Mouse (Mus musculus): ENCODE results near the gene Gmfg.

Gmfg gene

DNA sequence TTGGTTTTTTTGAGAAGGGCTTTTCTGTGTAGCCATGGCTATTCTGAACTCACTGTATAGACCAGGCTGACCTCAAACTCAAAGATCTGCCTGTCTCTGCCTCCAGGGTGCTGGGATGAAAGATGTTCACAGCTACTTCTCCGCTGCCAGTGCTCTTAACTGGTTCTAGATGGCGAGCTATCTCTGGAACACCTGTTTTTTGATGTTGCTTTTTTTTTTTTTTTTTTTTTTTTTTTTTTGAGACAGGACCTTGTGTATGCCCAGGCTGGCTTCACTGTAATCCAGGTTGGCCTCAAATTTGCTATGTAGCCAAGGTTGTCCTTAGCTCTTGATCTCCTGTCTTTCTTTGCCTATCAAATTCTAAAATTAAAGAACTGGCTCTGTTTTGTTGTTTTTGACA lies 1.5 kb downstream of the Gmfg start:
- DNase-seq, result no peak

- peak; percentile 23 for DNase-seq
Measured at GRCm38 (mm10) chr7:28440739-28441138, 3.5 kb downstream of the Gmfg start.

DNA sequence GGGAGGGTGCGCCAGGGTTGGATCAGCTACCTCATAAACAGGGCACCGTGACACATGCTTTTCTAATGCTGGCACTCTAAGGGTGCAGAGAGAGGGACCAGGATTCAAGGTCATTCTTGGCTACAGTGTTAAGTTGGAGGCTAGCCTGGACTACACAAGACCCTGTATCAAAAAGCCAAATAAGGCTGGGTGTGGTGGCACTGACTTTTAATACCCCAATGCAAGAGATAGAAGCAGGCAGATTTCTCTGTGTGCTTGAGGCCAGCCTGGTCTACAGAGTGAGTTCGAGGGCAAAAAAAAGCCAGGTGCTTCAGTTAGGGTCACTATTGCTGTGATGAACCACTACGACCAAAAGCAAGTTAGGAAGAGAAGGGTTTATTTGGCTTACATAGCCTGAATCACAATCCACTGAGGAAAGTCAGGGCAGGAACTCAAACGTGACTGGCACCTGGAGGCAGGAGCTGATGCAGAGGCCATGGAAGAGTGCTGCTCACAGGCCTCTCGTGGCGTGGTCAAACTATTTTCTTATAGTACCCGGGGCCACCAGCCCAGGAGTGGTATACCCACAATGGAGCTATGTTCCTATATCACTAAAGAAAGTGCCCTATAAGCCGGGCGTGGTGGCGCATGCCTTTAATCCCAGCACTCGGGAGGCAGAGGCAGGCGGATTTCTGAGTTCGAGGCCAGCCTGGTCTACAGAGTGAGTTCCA lies 4.7 kb downstream of the Gmfg start:
- no peak for DNase-seq

GRCm38 (mm10) chr7:28442688-28443087 lies 5.4 kb downstream of the Gmfg start:
- DNase-seq, result no peak

- no peak for DNase-seq
Measured at GRCm38 (mm10) chr7:28444344-28444974, 7.2 kb downstream of the Gmfg start.

DNA sequence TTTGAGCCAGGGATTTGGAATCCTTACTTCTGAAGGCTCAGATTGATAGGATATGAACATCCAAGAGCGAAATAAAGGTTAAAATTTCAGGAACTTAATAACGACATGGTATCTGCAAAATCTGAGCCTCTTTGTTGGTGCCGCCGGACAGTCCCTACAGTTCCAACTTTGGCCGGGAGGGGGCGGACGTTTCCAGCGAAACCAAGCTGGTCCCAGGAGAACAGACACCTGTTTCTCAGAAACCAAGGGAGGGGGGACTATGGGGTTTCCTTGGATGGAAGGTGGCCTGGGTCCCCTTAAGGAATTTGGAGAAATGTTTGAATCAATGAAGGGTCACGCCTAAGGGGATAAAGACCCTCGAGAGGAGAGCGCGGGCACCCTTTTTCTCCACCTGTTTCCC lies 9.2 kb downstream of the Gmfg start:
- DNase-seq, result peak; percentile 87

DNA sequence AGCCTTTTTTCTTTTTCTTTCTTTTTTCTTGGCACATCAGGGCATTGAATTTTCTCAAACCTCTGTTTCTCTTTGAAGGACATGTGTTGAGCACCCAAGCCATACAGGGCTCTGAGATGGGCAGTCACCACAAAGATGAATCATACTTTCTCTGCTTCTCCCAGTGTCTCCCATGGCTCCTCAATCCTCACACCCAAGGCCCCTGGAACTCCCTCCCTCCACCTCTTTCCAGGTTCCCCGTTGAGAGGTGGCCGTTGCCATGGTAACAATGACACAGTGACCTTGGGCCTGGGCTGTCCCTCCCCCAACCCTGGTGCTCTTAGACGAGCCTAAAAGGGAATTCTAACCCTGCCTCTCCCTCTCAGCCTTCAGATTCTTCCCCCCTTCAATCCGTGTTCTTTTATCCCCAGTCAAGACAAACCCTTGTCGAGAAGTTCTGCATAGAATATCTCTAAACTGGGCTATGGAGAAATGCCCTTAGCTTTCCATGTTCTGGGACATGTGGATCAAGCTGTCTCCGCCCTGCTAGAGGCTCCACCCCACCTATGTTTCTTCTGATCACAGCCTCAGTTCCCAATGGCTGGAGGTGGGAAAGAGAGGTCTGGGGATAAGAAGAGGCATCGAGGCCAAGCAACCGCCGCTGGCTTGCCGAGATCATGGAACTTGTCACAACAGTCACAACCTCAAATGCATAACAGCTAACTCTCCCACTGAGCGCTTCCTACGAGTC lies 10.0 kb downstream of the Gmfg start:
- DNase-seq, result peak; percentile 24

GRCm38 (mm10) chr7:28447865-28448820 lies 10.9 kb downstream of the Gmfg start:
- DNase-seq, result no peak

DNA sequence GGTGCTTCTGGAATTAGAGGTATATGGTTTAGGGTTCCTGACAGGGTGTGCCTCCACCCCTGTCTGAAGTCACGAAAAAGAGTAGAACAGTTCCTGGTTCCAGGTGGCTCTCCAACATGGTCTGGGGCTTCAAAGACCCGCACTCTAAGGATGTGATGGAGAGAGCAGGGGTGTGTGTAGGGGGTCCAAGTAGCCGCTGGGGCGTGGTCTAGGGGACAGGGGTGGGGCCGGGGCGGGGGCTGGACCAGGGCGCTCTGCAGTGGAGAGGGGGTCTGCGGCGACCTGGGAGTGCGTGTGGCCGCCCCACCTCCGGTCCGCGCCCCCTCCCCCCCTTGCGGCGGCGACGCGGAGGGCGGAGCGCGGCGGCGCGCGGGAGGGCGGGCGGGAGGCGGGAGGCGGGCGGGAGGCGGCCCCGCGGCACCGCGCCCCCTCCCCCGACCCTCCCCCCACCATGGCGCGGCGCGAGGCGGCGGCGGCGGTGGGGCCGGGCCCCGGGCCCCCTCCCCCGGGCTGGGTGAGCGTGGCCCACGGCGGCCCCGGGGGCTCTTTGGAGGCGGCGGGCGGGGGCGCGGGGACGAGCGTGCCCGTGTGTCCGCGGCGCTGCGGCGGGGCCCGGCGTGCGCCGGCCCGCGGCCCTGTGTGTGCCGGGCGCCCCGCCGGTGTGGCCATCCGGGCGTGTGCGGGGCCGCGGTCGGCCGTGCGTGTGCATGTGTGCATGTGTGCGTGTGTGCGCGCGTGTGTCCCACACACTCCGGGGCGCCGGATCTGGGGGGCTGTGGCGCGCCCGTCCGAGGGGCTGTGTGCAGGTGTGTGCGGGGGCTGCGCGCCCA lies 14.5 kb downstream of the Gmfg start, which contains the start of gene Lrfn1:
Gene Lrfn1, plus strand, starts transcription at position 450 of the 830 bp plus-strand sequence.
- DNase-seq, result no peak

GRCm38 (mm10) chr7:28452361-28453005 lies 15.2 kb downstream of the Gmfg start:
- DNase-seq, result no peak

- DNase-seq, result no peak
Measured at GRCm38 (mm10) chr7:28460361-28460760, 23.1 kb downstream of the Gmfg start.

DNA sequence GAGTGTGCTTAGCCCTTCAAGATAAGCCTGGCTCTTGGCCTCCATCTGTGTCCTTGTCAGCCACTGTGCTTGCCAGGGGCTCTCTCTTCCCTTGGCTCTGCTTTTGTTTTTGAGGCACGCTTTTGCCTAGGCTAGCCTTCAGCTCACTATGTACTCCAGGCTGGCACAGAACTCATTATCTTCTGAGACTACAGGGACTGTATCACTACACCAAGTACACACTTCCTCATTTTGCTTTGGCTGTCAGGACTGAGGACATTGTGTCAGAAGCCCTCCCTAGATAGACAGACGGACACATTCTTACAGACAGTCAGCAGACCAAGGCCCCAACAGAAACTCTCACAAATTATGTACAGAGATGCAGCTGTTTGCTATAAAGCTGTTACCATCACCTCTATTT lies 25.5 kb downstream of the Gmfg start:
- no peak for DNase-seq

DNA sequence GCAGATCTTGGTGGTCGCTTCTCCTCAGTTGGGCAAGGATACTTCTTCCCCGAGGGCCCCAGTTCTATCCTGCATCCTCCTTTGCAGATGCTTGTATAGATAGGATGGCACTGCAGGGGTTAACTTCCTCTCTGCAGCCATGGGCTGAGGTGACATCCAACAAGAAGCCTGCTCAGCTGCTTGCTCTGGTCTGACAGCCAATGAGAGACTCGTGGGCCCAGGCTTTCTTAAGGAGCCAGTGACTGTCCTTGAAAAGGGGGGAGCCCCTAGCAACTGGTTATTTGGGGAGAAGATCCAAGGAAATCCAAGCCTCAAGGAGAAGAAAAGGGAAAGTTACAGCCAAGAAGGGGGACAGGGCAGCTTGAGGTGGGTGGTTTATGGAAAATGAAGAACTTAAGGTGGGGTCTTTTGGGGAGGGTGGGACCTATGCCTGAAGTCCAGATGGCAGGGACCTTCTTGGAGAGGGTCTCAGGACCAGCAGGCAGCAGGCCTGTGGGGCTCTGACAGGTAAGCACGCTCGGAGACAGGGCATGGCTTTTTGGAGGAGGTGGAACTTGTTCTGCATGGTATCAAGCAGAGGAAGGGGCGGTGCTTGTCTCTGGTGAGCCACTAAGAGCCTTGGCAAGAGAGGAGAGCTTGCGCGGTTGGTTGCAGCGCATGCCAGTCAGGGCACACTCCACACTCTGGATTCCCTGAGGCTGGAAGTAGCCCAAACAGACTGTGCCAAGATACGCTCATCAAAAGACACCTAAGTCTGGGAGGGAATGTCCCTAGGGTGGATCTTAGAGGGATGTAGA lies 27.4 kb downstream of the Gmfg start:
- DNase-seq, result peak; percentile 65

DNA sequence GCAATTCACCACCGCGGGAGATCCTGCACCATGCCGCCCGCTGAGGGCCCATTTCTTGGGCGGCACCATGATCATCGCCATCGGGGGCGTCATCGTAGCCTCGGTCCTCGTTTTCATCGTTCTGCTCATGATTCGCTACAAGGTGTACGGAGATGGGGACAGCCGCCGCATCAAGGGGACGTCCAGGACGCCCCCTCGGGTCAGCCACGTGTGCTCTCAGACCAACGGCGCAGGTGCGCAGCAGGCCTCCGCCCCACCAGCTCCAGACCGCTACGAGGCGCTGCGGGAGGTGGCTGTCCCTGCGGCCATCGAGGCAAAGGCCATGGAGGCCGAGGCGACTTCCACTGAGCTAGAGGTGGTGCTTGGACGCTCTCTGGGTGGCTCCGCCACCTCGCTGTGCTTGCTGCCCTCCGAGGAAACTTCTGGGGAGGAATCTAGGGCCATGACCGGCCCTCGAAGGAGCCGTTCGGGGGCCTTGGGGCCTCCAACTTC lies 29.5 kb downstream of the Gmfg start:
- DNase-seq, result no peak

- peak; percentile 71 for DNase-seq
Measured at GRCm38 (mm10) chr7:28467213-28467751, 30.0 kb downstream of the Gmfg start.

DNA sequence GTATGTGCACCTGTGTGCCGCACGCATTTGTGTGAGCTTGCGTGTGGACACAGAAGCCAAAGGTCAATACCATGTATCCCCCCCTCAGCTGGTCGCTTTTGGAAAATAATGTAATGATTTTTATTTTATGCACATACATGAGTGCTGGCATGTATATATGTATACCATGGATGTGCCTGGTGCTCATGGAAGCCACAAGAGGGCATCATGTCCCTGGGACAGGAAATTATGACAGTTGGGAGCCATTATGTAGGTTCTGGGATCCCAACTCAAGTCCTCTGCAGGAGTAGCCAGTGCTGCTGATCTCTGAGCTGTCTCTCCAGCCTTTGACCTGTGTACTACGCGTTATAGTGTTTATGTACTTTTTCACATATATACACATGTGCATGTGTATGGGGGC lies 38.9 kb downstream of the Gmfg start:
- DNase-seq, result no peak

- DNase-seq, result no peak
Measured at GRCm38 (mm10) chr7:28477363-28477762, 40.1 kb downstream of the Gmfg start.

DNA sequence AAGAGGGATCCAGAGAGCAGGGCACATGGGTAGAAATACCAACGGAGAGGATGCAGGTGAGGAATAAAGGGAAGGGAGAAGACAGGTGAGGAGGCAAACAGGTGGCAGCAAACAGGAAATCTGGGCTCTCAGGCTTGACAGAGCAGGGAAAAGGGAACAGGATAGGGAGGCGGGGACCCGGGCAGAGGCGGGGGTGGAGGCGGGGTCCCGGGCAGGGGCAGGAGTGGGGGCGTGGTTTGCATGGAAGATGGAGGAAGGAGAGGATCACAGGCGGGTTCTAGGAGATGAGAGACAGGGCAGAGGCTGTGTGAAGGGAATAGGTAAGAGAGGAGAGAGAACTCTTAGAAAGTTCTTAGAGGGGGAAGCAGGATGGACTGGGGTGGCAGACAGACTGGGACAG lies 41.6 kb downstream of the Gmfg start:
- DNase-seq, result no peak

GRCm38 (mm10) chr7:28482854-28483253 lies 45.6 kb downstream of the Gmfg start:
- no peak for DNase-seq

DNA sequence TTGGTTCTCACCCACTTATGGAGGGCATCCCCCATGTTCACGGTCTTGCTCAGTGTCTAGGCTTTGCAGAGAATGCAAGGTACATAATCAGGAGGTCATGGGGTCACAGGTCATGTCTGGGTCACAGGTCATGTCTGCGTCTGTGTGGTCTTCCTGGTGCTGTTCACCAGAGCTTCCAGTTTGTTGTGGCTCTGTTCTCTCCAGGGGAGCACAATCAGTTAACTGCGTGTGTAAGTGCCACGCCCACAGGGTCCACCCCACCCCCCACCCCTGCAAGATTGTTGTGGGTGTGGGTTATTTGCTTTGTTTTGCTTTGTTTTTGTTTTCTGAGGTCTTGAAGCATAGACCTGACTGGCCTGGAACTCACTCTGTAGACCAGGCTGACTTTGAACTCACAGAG lies 46.9 kb downstream of the Gmfg start:
- DNase-seq, result no peak

Measured in kidney, adult 18-20 months (tissue).